Mouse (Mus musculus): ENCODE results near the gene Mogs. TPM values are rescaled to one million over a fixed set of nuclear protein-coding genes. Genes with fewer than 3 reads are reported as not detected.

The Mogs gene
- polyA plus RNA-seq, 1 experiment from 2014 or later, result 8.3 TPM

DNA sequence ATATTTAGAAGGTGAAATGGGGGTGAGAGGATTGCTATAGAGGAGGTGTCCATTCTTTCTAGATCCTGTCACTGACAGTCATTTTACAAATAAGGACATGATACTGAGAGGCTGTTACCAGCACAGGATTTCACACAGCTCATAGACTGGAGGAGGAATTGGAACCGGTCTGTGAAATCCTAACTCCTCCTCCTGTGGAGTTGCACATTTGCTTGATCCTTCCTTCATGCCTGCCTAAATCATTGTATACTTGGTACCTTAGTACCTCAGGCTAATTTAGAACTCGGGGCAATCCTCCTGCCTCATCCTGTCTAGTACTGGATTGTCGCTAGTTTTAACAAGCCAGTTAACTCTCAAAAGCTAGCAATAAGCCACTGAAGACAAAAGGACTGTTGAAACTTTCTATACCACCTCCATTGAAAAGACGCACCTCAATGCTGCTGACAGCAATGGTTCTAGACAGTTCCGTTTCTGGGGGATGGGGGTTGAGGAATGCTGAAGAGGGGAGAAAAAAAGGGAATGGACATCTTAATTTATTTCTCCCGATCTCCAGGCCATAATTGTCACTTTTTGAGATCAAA is 49.8 kb downstream of the Mogs start:
- Histone ChIP-seq H3K4me3 (replicated peaks; ENCODE audit: low read length) (peak overlapping the region; percentile 86), H3K27me3 (ENCODE audit: control insufficient read depth, insufficient read depth, low read length) (peaks cover 21% of the 10 kb centered on the region), H3K9me3 (replicated peaks; ENCODE audit: control insufficient read depth, low read length) (no peaks in the 10 kb centered on the region), H3K36me3 (ENCODE audit: control insufficient read depth, insufficient read depth, low read length) (no peaks in the 10 kb centered on the region), H3K4me2 (ENCODE audit: low read depth, low read length) (peak overlapping the region; percentile 79), H3K27ac (ENCODE audit: low read length) (peak overlapping the region; percentile 53), H3K9ac (ENCODE audit: low read length) (peak overlapping the region; percentile 93), H3K4me1 (ENCODE audit: control insufficient read depth, insufficient read depth, low read length) (peaks cover 25% of the 10 kb centered on the region)
- ATAC-seq (ENCODE audit: insufficient read depth, low FRiP score), result no peak; the same call in 1 of the 2 replicates
- 3% methylated on average over 6 of the region's 6 CpGs for WGBS

DNA sequence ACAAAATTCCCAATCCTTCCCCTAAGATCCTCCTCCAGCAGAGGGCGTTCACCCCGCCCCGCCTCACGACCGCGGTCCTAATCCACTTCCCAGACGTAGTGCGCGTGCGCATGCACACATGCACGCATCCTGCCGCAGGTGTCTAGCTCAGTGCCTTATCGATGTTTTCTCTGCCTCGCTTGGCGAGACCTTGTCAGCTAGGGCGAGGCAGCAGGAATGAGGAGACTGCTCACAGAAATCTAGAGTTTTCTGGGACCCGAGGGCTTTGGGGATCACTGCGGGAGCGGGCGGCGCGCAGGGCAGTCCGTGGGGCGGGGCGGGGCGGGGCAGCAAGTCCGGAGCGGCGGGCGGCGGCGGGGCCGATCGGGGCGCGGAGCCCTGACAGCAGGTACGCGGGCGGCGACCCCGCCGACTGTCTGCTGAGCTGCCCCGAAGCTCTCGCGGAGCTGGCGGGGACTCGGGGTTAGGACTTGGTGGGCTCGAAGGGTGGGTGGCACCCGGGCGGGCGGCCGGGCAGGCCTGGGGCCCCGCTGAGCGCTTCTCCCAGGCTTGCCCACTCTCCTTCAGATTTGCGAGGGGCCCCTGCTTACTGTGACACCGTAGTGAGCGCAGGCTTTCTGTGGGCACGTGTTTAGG is 50.4 kb downstream of the Mogs start, which contains the start of gene Dctn1:
TSS of gene Dctn1 (plus strand) at position 314 of the 636 bp plus-strand sequence.
- Histone ChIP-seq H3K4me3 (replicated peaks; ENCODE audit: low read length) (peak within 1 kb of the TSS; percentile 86), H3K27ac (ENCODE audit: low read length) (peak within 1 kb of the TSS; percentile 88), H3K9ac (ENCODE audit: low read length) (peak within 1 kb of the TSS; percentile 93), H3K36me3 (ENCODE audit: control insufficient read depth, insufficient read depth, low read length) (no peaks in the 10 kb centered on the region), H3K4me1 (ENCODE audit: control insufficient read depth, insufficient read depth, low read length) (peaks cover 25% of the 10 kb centered on the region), H3K9me3 (replicated peaks; ENCODE audit: control insufficient read depth, low read length) (no peaks in the 10 kb centered on the region), H3K4me2 (ENCODE audit: low read depth, low read length) (peak within 1 kb of the TSS; percentile 79), H3K27me3 (ENCODE audit: control insufficient read depth, insufficient read depth, low read length) (peaks cover 19% of the 10 kb centered on the region)
- peak; percentile 86 for ATAC-seq (ENCODE audit: insufficient read depth, low FRiP score)
- WGBS, result under 1% methylated on average over 55 of the region's 58 CpGs

DNA sequence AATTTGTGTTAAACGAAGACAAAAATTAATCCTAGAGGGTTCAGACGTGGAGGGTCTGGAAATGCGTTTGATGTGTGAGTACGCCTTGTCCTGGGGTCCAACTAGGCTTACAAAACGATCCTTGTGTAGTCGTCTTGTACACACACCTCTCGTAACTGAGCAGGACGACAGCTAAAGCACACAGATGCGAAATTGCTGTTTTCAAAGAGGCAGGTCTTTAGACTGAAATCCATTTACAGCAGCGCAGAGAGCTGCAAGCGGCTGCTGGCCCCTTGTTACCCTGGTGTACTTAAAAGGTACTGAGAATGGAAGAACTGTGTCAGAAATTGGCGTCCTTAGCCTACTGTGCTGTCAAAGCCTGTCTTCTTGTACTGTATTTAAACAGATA is 50.9 kb downstream of the Mogs start:
- Histone ChIP-seq H3K27me3 (ENCODE audit: control insufficient read depth, insufficient read depth, low read length) (peaks cover 14% of the 10 kb centered on the region), H3K4me3 (replicated peaks; ENCODE audit: low read length) (peak overlapping the region; percentile 86), H3K9ac (ENCODE audit: low read length) (peak overlapping the region; percentile 93), H3K9me3 (replicated peaks; ENCODE audit: control insufficient read depth, low read length) (no peaks in the 10 kb centered on the region), H3K36me3 (ENCODE audit: control insufficient read depth, insufficient read depth, low read length) (no peaks in the 10 kb centered on the region), H3K4me1 (ENCODE audit: control insufficient read depth, insufficient read depth, low read length) (peaks cover 25% of the 10 kb centered on the region), H3K4me2 (ENCODE audit: low read depth, low read length) (peak overlapping the region; percentile 79), H3K27ac (ENCODE audit: low read length) (peak overlapping the region; percentile 88)
- no peak for ATAC-seq (ENCODE audit: insufficient read depth, low FRiP score)
- under 1% methylated on average over 12 of the region's 12 CpGs for WGBS

MicroRNAs within 50 kb of the gene (microRNA counts, 519-probe panel; counts per million panel counts)
- 1,655 counts per million, percentile 25 among the panel's probes with 10 or more counts for microRNA mmu-miR-3470a+mmu-miR-3470b

Small RNAs within 50 kb of the gene (microRNA-seq; reads per million reads assigned to microRNA genes)
- not detected for gene Mir3470a

Other genes with a start within 250 kb of the Mogs start
- 1.4 and 1.5 TPM in 2 replicates for gene Sema4f, start 175.7 kb upstream of the Mogs start, polyA plus RNA-seq (2015; fragmentation: Nextera tagmentation; extraction: Ambion mirVana)
- 0.26 and 1.0 TPM in 2 replicates for gene M1ap, start 168.6 kb upstream of the Mogs start, polyA plus RNA-seq (2015; fragmentation: Nextera tagmentation; extraction: Ambion mirVana)
- 10.5 and 11.3 TPM in 2 replicates for gene Dok1, start 82.0 kb upstream of the Mogs start, polyA plus RNA-seq (2015; fragmentation: Nextera tagmentation; extraction: Ambion mirVana)
- gene Loxl3, start 81.3 kb upstream of the Mogs start, polyA plus RNA-seq (2015; fragmentation: Nextera tagmentation; extraction: Ambion mirVana), result 19.4 and 19.5 TPM in 2 replicates
- 228 and 235 TPM in 2 replicates for gene Aup1, start 61.0 kb upstream of the Mogs start, polyA plus RNA-seq (2015; fragmentation: Nextera tagmentation; extraction: Ambion mirVana)
- gene Htra2, start 60.2 kb upstream of the Mogs start, polyA plus RNA-seq (2015; fragmentation: Nextera tagmentation; extraction: Ambion mirVana), result 66.5 and 72.3 TPM in 2 replicates
- 6.0 and 6.4 TPM in 2 replicates for gene Dqx1, start 57.7 kb upstream of the Mogs start, polyA plus RNA-seq (2015; fragmentation: Nextera tagmentation; extraction: Ambion mirVana)
- 1.8 and 3.4 TPM in 2 replicates for gene Tlx2, start 45.2 kb upstream of the Mogs start, polyA plus RNA-seq (2015; fragmentation: Nextera tagmentation; extraction: Ambion mirVana)
- 25.1 and 28.8 TPM in 2 replicates for gene Pcgf1, start 37.6 kb upstream of the Mogs start, polyA plus RNA-seq (2015; fragmentation: Nextera tagmentation; extraction: Ambion mirVana)
- gene Lbx2, start 29.1 kb upstream of the Mogs start, polyA plus RNA-seq (2015; fragmentation: Nextera tagmentation; extraction: Ambion mirVana), result 0.58 and 0.65 TPM in 2 replicates
- 1.2 and 1.5 TPM in 2 replicates for gene Ccdc142, start 13.9 kb upstream of the Mogs start, polyA plus RNA-seq (2015; fragmentation: Nextera tagmentation; extraction: Ambion mirVana)
- 1.8 TPM in 2 replicates for gene Gm42688, start 13.9 kb upstream of the Mogs start, polyA plus RNA-seq (2015; fragmentation: Nextera tagmentation; extraction: Ambion mirVana)
- 115 and 123 TPM in 2 replicates for gene Mrpl53, start 6.5 kb upstream of the Mogs start, polyA plus RNA-seq (2015; fragmentation: Nextera tagmentation; extraction: Ambion mirVana)
- gene Wbp1, start 6.1 kb downstream of the Mogs start, polyA plus RNA-seq (2015; fragmentation: Nextera tagmentation; extraction: Ambion mirVana), result 87.9 and 93.8 TPM in 2 replicates
- gene Ino80b, start 9.9 kb downstream of the Mogs start, polyA plus RNA-seq (2015; fragmentation: Nextera tagmentation; extraction: Ambion mirVana), result 7.9 and 8.4 TPM in 2 replicates
- gene Rtkn, start 20.0 kb downstream of the Mogs start, polyA plus RNA-seq (2015; fragmentation: Nextera tagmentation; extraction: Ambion mirVana), result 39.7 and 42.8 TPM in 2 replicates
- 4.1 and 5.0 TPM in 2 replicates for gene Wdr54, start 40.9 kb downstream of the Mogs start, polyA plus RNA-seq (2015; fragmentation: Nextera tagmentation; extraction: Ambion mirVana)
- gene 1700003E16Rik, start 40.9 kb downstream of the Mogs start, polyA plus RNA-seq (2015; fragmentation: Nextera tagmentation; extraction: Ambion mirVana), result 2.1 and 2.2 TPM in 2 replicates
- 73.7 and 74.1 TPM in 2 replicates for gene Dctn1, start 50.4 kb downstream of the Mogs start, polyA plus RNA-seq (2015; fragmentation: Nextera tagmentation; extraction: Ambion mirVana)
- 0.30 and 0.60 TPM in 2 replicates for gene Slc4a5, start 104.3 kb downstream of the Mogs start, polyA plus RNA-seq (2015; fragmentation: Nextera tagmentation; extraction: Ambion mirVana)
- gene Mthfd2, start 210.4 kb downstream of the Mogs start, polyA plus RNA-seq (2015; fragmentation: Nextera tagmentation; extraction: Ambion mirVana), result 29.6 and 35.2 TPM in 2 replicates
- gene Mob1a, start 210.5 kb downstream of the Mogs start, polyA plus RNA-seq (2015; fragmentation: Nextera tagmentation; extraction: Ambion mirVana), result 67.6 and 67.9 TPM in 2 replicates
- 121 and 145 TPM in 2 replicates for gene Bola3, start 233.7 kb downstream of the Mogs start, polyA plus RNA-seq (2015; fragmentation: Nextera tagmentation; extraction: Ambion mirVana)

Data from stomach, embryonic 16.5 days (tissue).